Mouse (Mus musculus): ENCODE results near the gene Krtap6-1. TPM values are rescaled to one million over a fixed set of nuclear protein-coding genes. Genes with fewer than 3 reads are reported as not detected.
"Not testable (repeated sequence)": the region's sequence is repeated elsewhere in the genome, so short reads cannot be mapped to it uniquely, and the experiment has no call there.

Krtap6-1 gene
- not detected in 2 replicates for polyA plus RNA-seq (2015; fragmentation: Nextera tagmentation; extraction: Ambion mirVana)

DNA sequence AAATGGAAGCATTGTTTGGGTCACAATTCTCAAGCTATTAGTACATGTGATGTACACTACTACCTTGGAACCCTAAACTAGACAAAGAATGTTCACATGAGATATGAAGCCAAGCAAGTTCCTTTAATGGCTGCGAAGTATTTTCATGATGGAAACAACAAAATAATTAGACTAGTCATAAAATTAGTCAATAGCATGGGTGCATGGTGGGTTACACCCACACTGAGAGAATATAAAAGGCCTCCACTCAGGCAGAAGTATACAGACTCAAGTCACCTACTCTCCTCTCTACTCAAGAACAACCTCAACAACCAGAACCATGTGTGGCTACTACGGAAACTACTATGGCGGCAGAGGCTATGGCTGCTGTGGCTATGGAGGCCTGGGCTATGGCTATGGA, at the start of gene Krtap6-1:
Krtap6-1 (plus strand) TSS at position 301 of the 400 bp plus-strand sequence.
- not testable (repeated sequence) for H3K4me1 ChIP-seq (replicated peaks; ENCODE audit: control insufficient read depth, insufficient read depth); H3K27ac ChIP-seq (replicated peaks); ATAC-seq (ENCODE audit: low FRiP score, low TSS enrichment); H3K4me2 ChIP-seq (replicated peaks; ENCODE audit: low read depth); H3K36me3 ChIP-seq (ENCODE audit: control insufficient read depth, insufficient read depth, low read length); H3K4me3 ChIP-seq (ENCODE audit: low read depth, low read length); H3K9me3 ChIP-seq (ENCODE audit: control insufficient read depth, low read length); DNase-seq (ENCODE audit: low spot score); H3K9ac ChIP-seq (ENCODE audit: low read length); H3K27me3 ChIP-seq (ENCODE audit: control insufficient read depth, insufficient read depth, low read length)
- WGBS, result 86% methylated on average over 3 of the region's 3 CpGs

DNA sequence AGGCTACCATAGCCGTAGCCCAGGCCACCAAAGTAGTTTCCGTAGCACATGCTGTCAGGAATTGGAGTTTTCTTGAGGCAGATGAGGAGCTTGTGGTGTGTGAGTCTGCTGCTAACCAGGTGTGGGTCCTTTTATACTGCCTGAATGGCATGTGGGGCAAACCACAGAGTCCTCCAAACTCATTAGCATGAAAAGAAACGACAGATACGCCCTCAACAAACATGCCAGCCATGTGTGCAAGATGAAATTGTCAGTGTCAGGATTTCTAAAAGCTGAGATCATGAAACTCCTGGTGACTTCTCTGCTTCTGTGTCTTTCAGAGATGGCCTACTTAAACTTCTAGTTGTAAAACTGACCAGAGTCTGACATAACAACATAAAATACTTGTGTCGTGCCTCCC, 20.8 kb upstream of the Krtap6-1 start, which contains the start of gene Krtap22-2:
Krtap22-2 (minus strand) TSS at position 101 of the 400 bp plus-strand sequence.
- Histone ChIP-seq H3K27me3 (ENCODE audit: control insufficient read depth, insufficient read depth, low read length) (no peaks in the 10 kb centered on the region), H3K4me2 (replicated peaks; ENCODE audit: low read depth) (no peak within 1 kb of the TSS), H3K9ac (ENCODE audit: low read length) (no peak within 1 kb of the TSS), H3K9me3 (ENCODE audit: control insufficient read depth, low read length) (no peaks in the 10 kb centered on the region), H3K4me1 (replicated peaks; ENCODE audit: control insufficient read depth, insufficient read depth) (no peaks in the 10 kb centered on the region), H3K27ac (replicated peaks) (no peak within 1 kb of the TSS), H3K36me3 (ENCODE audit: control insufficient read depth, insufficient read depth, low read length) (no peaks in the 10 kb centered on the region), H3K4me3 (ENCODE audit: low read depth, low read length) (no peak within 1 kb of the TSS)
- no peak for DNase-seq (ENCODE audit: low spot score)
- 71% methylated on average over 5 of the region's 5 CpGs for WGBS
- TF ChIP-seq CTCF (IDR thresholded peaks at IDR 0.05; ENCODE audit: low read depth) (no peak), EP300 (optimal IDR thresholded peaks at IDR 0.05) (no peak)
- no peak for ATAC-seq (ENCODE audit: low FRiP score, low TSS enrichment)

DNA sequence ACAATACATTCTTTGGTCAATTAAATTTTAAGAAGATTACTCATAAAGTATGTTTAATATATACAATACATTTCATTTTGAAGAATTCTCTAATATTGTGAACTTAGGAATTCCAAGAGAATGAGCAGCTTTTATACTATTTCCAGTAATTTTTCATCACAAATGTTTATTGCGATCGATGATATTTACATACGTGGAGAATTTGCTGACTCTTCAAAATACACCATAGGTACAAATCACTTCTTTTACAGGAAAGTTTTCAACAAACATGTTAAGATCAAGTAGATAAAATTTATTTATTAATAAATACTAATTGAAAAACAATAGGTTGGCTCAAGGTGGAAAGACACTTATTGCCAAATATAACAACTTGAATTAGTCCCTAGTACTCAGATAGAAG, 17.5 kb upstream of the Krtap6-1 start:
- no peaks in the 10 kb centered on the region for H3K27me3 ChIP-seq (ENCODE audit: control insufficient read depth, insufficient read depth, low read length)
- 93% methylated on average over 3 of the region's 3 CpGs for WGBS
- TF ChIP-seq EP300 (optimal IDR thresholded peaks at IDR 0.05) (no peak), CTCF (IDR thresholded peaks at IDR 0.05; ENCODE audit: low read depth) (no peak)
- H3K4me1 ChIP-seq (replicated peaks; ENCODE audit: control insufficient read depth, insufficient read depth), result no peaks in the 10 kb centered on the region
- no peaks in the 10 kb centered on the region for H3K9me3 ChIP-seq (ENCODE audit: control insufficient read depth, low read length)
- H3K36me3 ChIP-seq (ENCODE audit: control insufficient read depth, insufficient read depth, low read length), result no peaks in the 10 kb centered on the region
- H3K27ac ChIP-seq (replicated peaks), result no peak overlapping the region
- DNase-seq (ENCODE audit: low spot score) (no peak), ATAC-seq (ENCODE audit: low FRiP score, low TSS enrichment) (no peak)
- H3K4me2 ChIP-seq (replicated peaks; ENCODE audit: low read depth), result no peak overlapping the region
- no peak overlapping the region for H3K9ac ChIP-seq (ENCODE audit: low read length)
- H3K4me3 ChIP-seq (ENCODE audit: low read depth, low read length), result no peak overlapping the region

DNA sequence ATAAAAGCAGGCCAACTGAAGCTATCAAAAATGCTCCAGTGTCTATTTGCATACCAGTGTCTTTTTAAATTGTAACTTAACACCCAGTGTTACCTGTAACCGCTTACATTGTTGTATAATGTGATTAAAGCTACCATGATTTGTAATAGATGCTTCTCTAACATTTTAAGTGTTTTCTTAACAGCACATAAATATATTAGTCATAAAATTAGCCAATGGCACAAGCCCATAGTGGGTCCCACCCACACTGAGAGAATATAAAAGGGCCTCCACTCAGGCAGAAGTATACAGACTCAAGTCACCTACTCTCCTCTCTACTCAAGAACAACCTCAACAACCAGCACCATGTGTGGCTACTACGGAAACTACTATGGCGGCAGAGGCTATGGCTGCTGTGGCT, 16.5 kb upstream of the Krtap6-1 start, which contains the start of gene Gm10229:
Gm10229 (plus strand) TSS at position 301 of the 400 bp plus-strand sequence.
- not testable (repeated sequence) for H3K9ac ChIP-seq (ENCODE audit: low read length); H3K4me3 ChIP-seq (ENCODE audit: low read depth, low read length); H3K4me2 ChIP-seq (replicated peaks; ENCODE audit: low read depth); H3K27ac ChIP-seq (replicated peaks); H3K36me3 ChIP-seq (ENCODE audit: control insufficient read depth, insufficient read depth, low read length); H3K4me1 ChIP-seq (replicated peaks; ENCODE audit: control insufficient read depth, insufficient read depth); DNase-seq (ENCODE audit: low spot score); H3K27me3 ChIP-seq (ENCODE audit: control insufficient read depth, insufficient read depth, low read length); ATAC-seq (ENCODE audit: low FRiP score, low TSS enrichment); H3K9me3 ChIP-seq (ENCODE audit: control insufficient read depth, low read length)
- WGBS, result 76% methylated on average over 1 of the region's 3 CpGs

DNA sequence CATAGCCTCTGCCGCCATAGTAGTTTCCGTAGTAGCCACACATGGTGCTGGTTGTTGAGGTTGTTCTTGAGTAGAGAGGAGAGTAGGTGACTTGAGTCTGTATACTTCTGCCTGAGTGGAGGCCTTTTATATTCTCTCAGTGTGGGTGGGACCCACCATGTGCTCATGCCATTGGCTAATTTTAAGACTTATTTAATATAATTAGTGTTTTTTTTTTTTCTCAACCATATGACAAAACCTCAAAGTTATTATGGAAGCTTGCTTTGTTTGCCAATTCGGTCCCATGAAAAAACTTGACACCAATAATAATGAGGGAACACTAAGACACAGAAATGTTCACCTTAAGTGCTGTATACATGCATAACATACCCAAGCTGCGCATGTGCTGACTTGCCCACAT, 9.9 kb downstream of the Krtap6-1 start, which contains the start of gene Gm10228:
Gm10228 (minus strand) TSS at position 101 of the 400 bp plus-strand sequence.
- WGBS, result 84% methylated on average over 2 of the region's 4 CpGs
- H3K27ac ChIP-seq (replicated peaks); H3K9ac ChIP-seq (ENCODE audit: low read length); H3K36me3 ChIP-seq (ENCODE audit: control insufficient read depth, insufficient read depth, low read length); H3K4me3 ChIP-seq (ENCODE audit: low read depth, low read length); ATAC-seq (ENCODE audit: low FRiP score, low TSS enrichment); H3K4me2 ChIP-seq (replicated peaks; ENCODE audit: low read depth); H3K4me1 ChIP-seq (replicated peaks; ENCODE audit: control insufficient read depth, insufficient read depth); H3K9me3 ChIP-seq (ENCODE audit: control insufficient read depth, low read length); DNase-seq (ENCODE audit: low spot score); H3K27me3 ChIP-seq (ENCODE audit: control insufficient read depth, insufficient read depth, low read length): not testable (repeated sequence)

DNA sequence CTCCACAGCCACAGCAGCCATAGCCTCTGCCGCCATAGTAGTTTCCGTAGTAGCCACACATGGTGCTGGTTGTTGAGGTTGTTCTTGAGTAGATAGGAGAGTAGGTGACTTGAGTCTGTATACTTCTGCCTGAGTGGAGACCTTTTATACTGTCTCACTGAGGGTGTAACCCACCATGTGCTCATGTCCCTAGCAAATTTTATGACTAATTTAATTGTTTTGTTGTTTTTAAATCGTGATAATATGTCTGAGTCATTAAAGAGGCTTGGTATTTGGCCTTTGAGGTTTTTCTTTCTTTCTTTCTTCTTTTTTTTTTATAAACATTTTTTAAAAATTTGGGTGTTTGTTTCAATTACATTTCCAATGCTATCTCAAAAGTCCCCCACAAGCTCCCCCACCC, 16.3 kb downstream of the Krtap6-1 start, which contains the start of gene Krtap6-5:
Krtap6-5 (minus strand) TSS at position 101 of the 400 bp plus-strand sequence.
- no peaks in the 10 kb centered on the region for H3K36me3 ChIP-seq (ENCODE audit: control insufficient read depth, insufficient read depth, low read length)
- WGBS, result 80% methylated on average over 3 of the region's 3 CpGs
- no peak for ATAC-seq (ENCODE audit: low FRiP score, low TSS enrichment)

DNA sequence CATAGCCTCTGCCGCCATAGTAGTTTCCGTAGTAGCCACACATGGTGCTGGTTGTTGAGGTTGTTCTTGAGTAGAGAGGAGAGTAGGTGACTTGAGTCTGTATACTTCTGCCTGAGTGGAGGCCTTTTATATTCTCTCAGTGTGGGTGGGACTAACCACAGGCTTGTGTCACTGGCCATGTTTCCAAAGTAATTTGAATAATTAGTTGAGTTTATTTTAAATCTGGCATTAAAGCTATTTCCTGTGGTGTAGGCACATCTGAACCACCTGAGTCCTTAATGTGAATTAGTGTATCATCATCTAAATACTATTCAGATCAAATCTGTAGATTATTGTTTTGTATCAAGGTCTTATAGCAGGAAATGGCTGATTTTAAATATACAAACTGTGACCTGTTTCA, 32.4 kb downstream of the Krtap6-1 start, which contains the start of gene 1110025L11Rik:
1110025L11Rik (minus strand) TSS at position 101 of the 400 bp plus-strand sequence.
- not testable (repeated sequence) for DNase-seq (ENCODE audit: low spot score); H3K4me3 ChIP-seq (ENCODE audit: low read depth, low read length); ATAC-seq (ENCODE audit: low FRiP score, low TSS enrichment); H3K4me2 ChIP-seq (replicated peaks; ENCODE audit: low read depth); H3K9ac ChIP-seq (ENCODE audit: low read length); H3K27me3 ChIP-seq (ENCODE audit: control insufficient read depth, insufficient read depth, low read length); H3K4me1 ChIP-seq (replicated peaks; ENCODE audit: control insufficient read depth, insufficient read depth); H3K36me3 ChIP-seq (ENCODE audit: control insufficient read depth, insufficient read depth, low read length); H3K9me3 ChIP-seq (ENCODE audit: control insufficient read depth, low read length); H3K27ac ChIP-seq (replicated peaks)
- no CpG with 5 or more reads among the region's 2 CpGs for WGBS

More for the DNA sequence above, 16.3 kb downstream of the Krtap6-1 start, which contains the start of gene Krtap6-5:
- DNase-seq (ENCODE audit: low spot score), result no peak
- Histone ChIP-seq H3K4me2 (replicated peaks; ENCODE audit: low read depth) (no peak within 1 kb of the TSS), H3K4me1 (replicated peaks; ENCODE audit: control insufficient read depth, insufficient read depth) (no peaks in the 10 kb centered on the region), H3K4me3 (ENCODE audit: low read depth, low read length) (no peak within 1 kb of the TSS), H3K9me3 (ENCODE audit: control insufficient read depth, low read length) (no peaks in the 10 kb centered on the region), H3K9ac (ENCODE audit: low read length) (no peak within 1 kb of the TSS), H3K27ac (replicated peaks) (no peak within 1 kb of the TSS), H3K27me3 (ENCODE audit: control insufficient read depth, insufficient read depth, low read length) (no peaks in the 10 kb centered on the region)
- TF ChIP-seq EP300 (optimal IDR thresholded peaks at IDR 0.05) (no peak), CTCF (IDR thresholded peaks at IDR 0.05; ENCODE audit: low read depth) (no peak)

DNA sequence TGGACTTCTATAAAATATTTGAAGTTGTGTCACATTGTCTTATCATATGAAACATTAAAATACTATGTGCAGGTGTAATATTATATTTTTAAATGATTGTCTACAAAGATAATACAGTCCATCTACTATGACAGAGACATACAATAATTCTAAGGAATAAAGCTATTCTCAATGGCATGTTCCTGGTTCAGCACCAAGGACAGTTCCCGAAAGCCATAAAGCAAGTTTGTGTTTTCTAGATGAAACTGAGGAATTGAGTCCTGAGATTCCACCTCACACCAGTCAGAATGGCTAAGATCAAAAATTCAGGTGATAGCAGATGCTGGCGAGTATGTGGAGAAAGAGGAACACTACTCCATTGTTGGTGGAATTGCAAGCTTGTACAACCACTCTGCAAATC, 39.5 kb downstream of the Krtap6-1 start:
- H3K4me3 ChIP-seq (ENCODE audit: low read depth, low read length); H3K9me3 ChIP-seq (ENCODE audit: control insufficient read depth, low read length); H3K4me1 ChIP-seq (replicated peaks; ENCODE audit: control insufficient read depth, insufficient read depth); H3K9ac ChIP-seq (ENCODE audit: low read length); H3K4me2 ChIP-seq (replicated peaks; ENCODE audit: low read depth); ATAC-seq (ENCODE audit: low FRiP score, low TSS enrichment); DNase-seq (ENCODE audit: low spot score); H3K27ac ChIP-seq (replicated peaks); H3K36me3 ChIP-seq (ENCODE audit: control insufficient read depth, insufficient read depth, low read length); H3K27me3 ChIP-seq (ENCODE audit: control insufficient read depth, insufficient read depth, low read length): not testable (repeated sequence)
- 53% methylated on average over 2 of the region's 2 CpGs for WGBS

All from stomach, postnatal 0 days (tissue).